Mouse (Mus musculus) layer of hippocampus, postnatal 25 days (tissue): ENCODE measurements at regions not wholly inside any gene's neighbourhood (a gene's known extent, or its start where the extent isn't known, plus 50 kb on each side); places are given as distances from the start of the nearest gene placed in this dataset.
A peak's percentile ranks its signal among the peaks of the same experiment; 100 is the strongest.

Experiments used
- DNase-seq, 2 experiments: peaks; one replicate each; pipeline ENCODE4 v3.0.0; 2022; ENCODE audit warnings: mixed read lengths in 2 of 2, low spot score in 1 of 2; ENCODE audit errors: extremely low spot score in 1 of 2

GRCm38 (mm10) chr2:78170162-78170747 is 224.1 kb upstream of the Cwc22 start:
- DNase-seq = no peak

DNA sequence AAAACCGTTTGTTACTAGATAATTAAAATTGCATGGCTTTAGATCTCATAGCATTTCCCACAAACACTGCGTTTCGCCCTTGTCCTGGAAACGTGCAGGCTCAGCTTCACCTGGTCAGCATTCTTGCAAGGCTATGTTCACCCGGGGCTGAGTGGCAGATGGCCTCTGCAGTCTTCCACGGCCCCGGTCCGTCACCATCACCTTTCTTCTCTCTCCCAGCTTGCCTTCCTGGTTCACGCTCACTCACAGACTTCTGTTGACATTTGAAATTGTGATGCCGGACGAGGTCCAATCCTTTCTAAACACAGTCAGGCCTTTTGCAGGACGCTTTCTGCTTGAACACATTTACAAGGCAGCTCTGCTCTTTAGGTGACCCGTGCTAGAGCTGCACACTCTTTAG is 219.3 kb upstream of the Cwc22 start:
- no peak for DNase-seq

DNA sequence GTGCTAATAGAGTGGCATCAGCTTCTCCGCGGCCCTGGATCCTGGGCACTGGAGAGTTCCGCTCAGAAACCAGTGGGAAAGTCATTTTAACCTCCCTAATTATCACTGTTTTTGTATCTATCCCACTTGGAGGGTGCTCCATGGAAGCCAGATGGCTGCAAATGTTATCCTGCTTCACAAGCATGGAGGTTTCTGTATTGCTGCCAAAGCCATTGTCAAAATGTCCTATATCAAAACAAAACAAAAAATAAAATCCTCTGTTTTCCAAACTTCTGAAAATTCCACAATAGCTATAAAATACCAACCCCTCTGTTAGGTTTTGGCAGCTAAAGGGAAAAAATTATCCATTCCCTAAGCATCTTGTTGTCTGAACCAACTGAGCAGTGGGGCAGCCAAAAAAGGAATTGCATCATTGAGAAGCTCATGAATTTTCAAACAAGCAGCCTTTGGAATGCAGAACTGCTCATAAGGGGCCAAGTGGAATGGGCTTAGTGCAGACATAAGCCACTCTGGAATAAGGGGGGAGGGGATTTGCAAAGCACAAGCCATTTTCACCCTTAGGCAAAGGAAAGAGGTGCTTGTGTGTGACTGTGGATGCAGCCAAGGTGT is 213.8 kb upstream of the Cwc22 start:
- peak; percentile 27 to 33 for DNase-seq

- DNase-seq = no peak
Measured at GRCm38 (mm10) chr2:78110335-78110734, 164.2 kb upstream of the Cwc22 start.

DNA sequence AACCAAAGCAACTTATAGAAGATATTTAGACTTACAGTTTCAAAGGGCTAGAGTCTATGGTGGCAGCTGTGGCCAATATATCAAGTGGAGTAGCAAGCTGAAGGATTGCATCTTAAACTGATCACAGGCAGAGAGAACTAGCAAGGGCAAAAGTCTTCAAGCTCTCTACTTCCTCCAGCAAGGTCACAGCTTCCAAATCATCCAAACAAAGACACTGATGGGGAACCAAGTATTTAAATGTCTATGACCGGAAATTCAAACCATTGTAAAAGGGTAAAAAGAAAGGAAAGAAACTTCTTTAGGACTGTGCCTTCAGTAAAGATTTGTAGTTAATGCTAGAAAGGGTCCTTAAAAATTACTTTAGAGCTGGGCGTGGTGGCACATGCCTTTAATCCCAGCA is 149.4 kb upstream of the Cwc22 start:
- DNase-seq = no peak

DNA sequence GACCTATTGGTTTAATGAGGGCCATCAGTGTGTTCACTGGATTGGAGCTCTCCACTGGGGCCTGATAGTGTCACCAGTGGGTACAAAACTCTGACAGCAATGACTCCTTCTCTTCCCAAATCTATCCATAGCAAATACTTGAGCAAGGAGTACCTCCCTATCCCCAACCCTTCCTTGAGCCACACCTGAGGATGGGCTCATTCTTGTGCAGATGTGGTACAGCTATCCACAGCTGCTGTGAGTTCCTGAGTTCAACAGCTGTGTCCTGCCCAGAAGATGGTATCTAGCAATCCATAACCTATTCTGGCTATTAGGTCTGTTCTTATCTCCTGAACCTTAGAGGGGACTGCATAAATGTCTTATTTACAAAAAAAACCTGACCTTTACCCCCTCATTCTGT is 148.7 kb upstream of the Cwc22 start:
- no peak for DNase-seq

DNA sequence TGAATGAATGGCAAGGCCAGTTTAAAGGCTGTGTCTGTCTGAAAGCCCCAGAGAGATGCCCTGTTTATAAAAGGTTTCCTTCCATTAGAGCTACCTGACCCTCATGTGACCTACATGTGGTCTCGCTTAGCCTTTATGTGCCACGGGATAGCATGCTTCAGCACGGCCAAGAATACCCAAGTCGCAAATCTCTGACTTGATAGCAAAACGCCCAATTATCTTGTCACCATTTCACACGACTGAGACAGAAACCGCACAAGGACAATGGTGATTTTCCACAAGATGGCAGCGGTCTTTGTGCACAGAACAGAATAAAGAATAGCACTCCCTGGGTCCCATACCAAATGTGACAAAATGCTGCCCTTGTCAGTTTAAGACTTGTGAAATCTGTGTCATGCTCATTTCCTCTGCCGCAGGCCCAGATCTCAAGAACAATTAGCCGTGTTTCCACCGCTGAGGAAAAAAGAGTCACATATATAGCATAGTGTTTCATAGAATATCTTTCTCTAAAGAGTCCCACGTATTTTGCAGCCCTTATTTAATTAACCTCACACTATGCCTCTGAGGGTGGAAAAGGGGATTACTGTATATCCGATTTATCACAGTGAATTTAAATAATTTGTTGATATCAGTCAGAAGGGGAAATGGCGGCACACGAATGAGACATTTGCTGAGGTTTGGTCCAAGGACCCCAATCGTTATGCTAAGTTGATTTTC is 118.3 kb upstream of the Cwc22 start:
- no peak for DNase-seq

- no peak for DNase-seq
Measured at GRCm38 (mm10) chr2:78059801-78060416, 113.7 kb upstream of the Cwc22 start.

GRCm38 (mm10) chr2:78058988-78059387 is 112.8 kb upstream of the Cwc22 start:
- DNase-seq = no peak

GRCm38 (mm10) chr2:78053910-78054309 is 107.7 kb upstream of the Cwc22 start:
- no peak for DNase-seq

GRCm38 (mm10) chr2:78050542-78050941 is 104.4 kb upstream of the Cwc22 start:
- no peak for DNase-seq

GRCm38 (mm10) chr2:78049248-78049874 is 103.2 kb upstream of the Cwc22 start:
- DNase-seq = peak; percentile 83 to 86

DNA sequence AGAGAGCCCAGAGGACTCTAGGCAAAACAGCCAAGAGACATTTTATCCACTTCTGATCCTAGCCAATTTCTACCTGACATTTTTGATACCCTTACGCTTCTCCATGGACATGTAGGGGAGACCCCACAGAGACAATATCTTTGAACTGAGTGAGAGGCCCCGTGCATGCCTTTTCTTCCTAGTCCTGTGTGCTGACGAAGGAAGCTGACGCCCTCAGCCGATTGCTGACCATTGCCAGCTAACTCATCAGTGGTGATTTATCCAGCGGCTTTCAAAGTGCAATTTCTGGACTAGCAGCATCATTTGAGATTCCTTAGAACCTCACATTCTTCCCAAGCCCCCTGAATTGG is 102.5 kb upstream of the Cwc22 start:
- DNase-seq = peak in 1 of 2 experiments; percentile 26

DNA sequence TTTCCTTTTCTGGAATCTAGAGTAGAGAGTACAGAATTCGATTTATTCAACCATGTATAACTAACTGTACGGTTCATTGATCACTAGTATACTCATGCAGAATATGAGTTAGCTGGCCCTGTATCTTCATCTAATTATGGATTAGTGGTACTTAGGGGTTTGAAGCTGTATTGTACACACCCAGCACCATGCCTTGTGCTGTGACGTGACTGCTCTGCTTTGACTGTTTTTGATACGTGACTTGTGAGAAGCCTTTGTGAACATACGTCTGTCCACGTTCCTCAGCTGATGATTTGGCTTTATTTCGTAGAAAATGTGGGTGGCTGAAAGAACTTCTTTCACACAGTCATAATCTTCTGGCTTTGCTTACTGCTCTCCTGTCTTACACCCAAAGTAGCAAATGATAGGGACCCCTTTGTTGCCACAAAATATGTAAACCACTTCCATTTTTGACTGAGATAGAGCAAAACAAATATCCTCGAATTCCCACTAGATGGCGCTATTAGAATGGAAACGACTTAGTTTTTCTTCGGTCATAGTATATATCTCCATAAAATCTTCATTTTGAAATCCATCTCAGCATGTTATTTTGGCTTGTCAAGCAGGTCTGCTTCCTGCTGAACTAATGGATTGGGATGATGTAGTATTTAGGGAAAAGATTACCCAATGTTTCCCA is 102.0 kb upstream of the Cwc22 start:
- DNase-seq = no peak

GRCm38 (mm10) chr2:78027319-78027718 is 81.1 kb upstream of the Cwc22 start:
- no peak for DNase-seq

GRCm38 (mm10) chr2:78026808-78027207 is 80.6 kb upstream of the Cwc22 start:
- no peak for DNase-seq

GRCm38 (mm10) chr2:78025651-78026435 is 79.7 kb upstream of the Cwc22 start:
- no peak for DNase-seq

- no peak for DNase-seq
Measured at GRCm38 (mm10) chr2:78024981-78025565, 78.9 kb upstream of the Cwc22 start.

- DNase-seq = no peak
Measured at GRCm38 (mm10) chr2:78023916-78024685, 77.9 kb upstream of the Cwc22 start.
